Mouse (Mus musculus): ENCODE results near the gene Atrn.

Atrn gene

GRCm38 (mm10) chr2:130905751-130906583 lies at the start of gene Atrn, which contains the start of gene 4930402H24Rik:
Gene Atrn (plus strand): TSS chr2:130906495.
Gene 4930402H24Rik (minus strand): TSS chr2:130906406.
- peak; percentile 99 for DNase-seq

DNA sequence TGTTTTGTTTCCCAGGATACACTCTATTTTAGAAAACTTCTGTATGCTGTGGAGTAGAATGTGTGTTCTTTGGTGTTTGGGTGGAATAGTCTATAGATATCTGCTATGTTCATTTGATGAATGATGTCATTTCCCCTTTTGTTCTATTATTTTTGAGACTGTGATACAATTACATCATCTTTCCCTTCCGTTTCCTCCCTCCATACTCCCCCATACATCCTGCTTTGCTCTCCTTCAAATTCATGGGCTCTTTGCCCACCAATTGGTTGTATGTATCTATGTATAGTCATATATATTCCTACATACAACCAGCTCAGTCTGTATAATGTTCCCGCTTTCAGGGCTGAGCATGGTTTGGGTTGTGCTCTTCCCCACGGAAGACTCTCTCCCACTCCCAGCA lies 44.2 kb upstream of the Atrn start:
- DNase-seq: no peak

- no peak for DNase-seq
Measured at GRCm38 (mm10) chr2:130870916-130871315, 35.4 kb upstream of the Atrn start.

DNA sequence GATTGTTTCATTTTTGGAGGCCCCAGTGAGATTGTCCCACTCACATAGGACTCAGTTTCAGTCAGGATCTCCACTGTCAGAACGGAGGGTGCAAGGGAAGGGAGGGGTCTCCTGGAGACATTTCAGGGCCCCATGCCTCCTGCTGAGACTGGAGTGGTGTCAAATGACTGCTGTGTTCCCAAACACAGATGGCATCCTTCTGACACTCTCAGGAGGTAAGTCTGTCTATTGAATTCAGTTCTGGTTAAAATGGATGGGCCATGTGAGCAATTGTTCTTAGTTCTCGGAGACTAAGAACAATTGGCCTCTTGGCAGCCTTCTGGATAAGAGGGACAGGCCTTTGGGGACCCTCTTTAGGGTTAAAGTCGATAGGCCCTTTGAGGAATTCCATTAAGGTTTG lies 28.9 kb upstream of the Atrn start:
- peak; percentile 19 to 35 for DNase-seq

DNA sequence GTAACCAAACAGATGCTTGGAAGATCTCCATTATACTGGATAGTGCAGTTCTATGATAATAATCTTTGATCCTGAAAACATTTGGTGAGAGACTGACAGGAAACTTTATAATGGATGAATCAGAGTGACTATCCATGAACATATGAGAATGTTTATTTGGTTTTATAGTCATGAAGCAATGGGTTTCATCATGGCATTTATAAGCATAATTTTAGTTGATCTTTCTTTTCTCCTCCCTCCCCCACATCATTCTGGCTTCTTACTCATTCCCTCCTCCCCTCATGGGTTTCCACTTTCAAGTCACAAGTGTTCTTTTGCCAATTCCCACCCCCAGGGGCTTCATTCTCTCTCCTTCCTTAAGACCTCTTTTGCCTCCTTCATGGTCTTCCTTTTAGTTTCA lies 19.3 kb upstream of the Atrn start:
- no peak for DNase-seq

DNA sequence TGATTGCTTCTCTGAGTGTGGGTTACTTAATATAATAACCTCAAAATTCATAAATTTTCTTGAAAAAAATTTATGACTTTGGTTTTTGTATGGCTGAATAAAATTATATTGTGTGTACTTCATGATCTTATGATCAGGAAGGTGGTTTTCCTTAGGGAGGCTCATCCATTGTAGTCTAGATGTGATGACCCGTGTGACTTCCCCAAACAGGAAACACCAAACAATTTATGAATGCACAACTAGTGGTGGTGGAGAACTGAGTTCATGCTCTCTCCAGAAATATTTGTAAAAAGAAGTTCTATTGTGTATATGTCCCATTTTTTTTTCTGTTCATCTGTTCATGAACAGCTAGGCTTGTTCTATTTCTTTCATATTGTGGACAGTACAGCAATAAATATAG lies 18.8 kb upstream of the Atrn start:
- DNase-seq: no peak

DNA sequence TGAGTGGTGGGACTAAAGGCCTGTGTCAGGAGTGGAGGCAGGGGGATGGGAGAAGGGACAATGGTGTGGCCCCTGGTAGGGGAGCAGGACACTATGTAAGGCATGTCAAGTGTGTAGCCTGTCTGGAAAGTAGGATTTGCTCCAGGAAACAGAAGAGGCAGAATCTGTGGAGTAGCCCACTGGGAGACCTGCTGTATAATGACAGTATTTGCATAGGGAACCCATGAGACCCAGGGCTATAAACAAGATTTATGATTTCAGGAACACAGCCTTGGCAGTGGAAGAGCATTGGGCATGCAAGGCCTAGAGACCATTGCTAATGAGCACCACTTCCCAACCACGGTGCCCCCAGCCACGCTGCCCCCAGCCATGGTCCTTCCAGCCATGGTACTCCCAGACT lies 9.4 kb upstream of the Atrn start:
- DNase-seq: no peak

DNA sequence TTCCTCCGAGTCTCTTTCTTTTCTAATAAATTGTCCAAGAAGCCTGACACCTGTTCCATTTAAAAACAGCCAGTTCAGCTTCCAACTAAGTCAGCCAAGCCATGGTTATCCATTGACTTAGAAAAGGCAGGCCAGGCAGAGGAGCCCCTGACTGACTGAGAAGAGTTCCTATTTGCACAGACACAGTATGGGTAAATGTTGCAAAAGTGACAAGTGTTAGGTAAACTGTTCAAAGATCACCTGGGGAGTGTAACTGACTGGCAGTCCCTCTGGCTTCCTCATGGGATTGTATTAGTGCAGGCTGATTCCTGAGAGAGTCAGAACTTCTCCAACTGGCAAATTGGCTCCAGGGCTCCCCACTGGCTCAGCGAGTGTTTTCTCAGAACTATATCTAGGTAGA lies 8.4 kb upstream of the Atrn start:
- no peak for DNase-seq

- DNase-seq: no peak
Measured at GRCm38 (mm10) chr2:130898783-130899182, 7.5 kb upstream of the Atrn start.

DNA sequence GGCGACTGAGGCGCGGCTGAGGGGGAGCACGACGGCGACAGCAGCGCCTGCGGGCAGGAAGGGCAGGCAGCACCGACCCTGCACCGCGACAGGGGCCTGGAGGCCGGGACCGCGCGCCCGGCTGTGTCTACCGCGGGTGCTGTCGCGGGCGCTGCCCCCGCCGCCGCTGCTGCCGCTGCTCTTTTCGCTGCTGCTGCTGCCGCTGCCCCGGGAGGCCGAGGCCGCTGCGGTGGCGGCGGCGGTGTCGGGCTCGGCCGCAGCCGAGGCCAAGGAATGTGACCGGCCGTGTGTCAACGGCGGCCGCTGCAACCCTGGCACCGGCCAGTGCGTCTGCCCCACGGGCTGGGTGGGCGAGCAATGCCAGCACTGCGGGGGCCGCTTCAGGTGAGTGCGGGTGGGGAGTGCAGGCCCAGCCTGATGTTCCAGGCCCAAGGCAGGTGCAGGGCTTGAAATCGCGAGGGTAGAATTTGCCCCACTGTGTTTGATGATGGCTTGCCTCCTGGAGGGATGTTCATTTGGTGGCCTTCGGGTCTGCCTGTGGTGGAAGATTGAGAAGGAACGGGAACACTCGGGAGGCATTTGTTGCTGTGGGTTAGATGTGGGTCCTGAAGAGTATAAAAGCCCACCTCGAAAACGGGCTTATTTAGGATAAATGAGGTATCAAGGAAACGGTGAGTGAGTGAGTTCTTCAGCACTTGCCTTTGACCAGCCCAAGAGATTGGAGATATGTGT lies 455 bp downstream of the Atrn start:
- peak; percentile 71 for DNase-seq

DNA sequence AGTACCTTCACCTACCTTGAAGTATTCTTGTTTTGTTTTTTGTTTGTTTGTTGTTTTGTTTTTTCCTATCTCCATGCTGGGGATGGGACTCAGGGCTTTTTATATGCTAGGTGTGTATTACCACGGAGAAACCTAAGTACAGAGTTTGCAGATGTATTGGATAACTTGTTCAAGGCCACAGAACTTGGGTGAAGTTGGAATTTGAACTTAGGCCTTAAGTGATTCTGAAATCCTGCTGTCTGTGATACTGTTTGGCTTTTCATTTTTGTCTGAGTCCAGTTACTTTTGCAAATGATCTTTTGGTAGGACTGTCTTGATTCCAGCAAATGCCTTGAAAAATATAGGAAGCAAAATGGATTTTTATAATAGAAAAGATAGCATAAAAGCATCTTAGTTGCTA lies 5.4 kb downstream of the Atrn start:
- no peak for DNase-seq

DNA sequence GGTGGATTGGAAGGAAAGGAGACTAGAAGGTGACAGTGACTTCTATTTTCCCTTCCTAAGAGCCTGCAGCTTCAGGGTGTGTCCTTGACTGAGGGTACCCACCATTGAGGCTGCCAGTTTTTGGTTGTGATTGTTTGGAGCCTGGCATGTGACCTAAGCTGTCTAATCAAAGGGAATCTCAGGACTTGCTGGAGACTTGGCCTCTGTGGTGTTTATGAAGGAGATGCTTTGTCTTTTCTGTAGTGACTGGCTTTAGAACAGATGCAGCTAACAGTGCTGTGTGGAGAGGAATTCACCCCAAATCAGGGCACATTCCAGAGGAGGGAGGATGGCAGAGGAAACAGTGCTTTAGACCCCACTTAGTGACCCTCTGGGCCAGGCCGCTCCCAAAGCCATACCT lies 8.6 kb downstream of the Atrn start:
- DNase-seq: no peak

- DNase-seq: no peak
Measured at GRCm38 (mm10) chr2:130916521-130917147, 10.3 kb downstream of the Atrn start.

DNA sequence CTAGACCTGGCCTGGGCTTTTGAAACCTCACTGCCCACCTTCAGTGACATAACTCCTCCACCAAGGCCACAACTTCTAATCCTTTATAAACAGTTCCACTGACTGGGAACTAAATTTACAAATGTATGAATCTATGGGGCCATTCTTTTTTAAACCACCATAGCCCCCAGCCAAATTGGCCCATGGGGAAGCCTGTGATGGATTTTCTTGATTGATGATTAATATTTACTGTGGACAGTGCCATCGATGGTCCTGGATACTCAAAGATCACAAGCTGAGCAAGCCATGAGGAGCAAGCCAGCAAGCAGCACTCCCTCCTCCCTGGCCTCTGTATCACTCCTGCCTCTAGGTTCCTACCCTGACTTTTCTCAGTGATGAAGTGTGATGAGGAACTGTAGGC lies 11.4 kb downstream of the Atrn start:
- DNase-seq: no peak

GRCm38 (mm10) chr2:130919062-130919593 lies 12.8 kb downstream of the Atrn start:
- no peak for DNase-seq

GRCm38 (mm10) chr2:130924950-130925349 lies 18.7 kb downstream of the Atrn start:
- no peak for DNase-seq

- DNase-seq: no peak
Measured at GRCm38 (mm10) chr2:130928031-130928430, 21.7 kb downstream of the Atrn start.

- no peak for DNase-seq
Measured at GRCm38 (mm10) chr2:130928530-130928929, 22.2 kb downstream of the Atrn start.

DNA sequence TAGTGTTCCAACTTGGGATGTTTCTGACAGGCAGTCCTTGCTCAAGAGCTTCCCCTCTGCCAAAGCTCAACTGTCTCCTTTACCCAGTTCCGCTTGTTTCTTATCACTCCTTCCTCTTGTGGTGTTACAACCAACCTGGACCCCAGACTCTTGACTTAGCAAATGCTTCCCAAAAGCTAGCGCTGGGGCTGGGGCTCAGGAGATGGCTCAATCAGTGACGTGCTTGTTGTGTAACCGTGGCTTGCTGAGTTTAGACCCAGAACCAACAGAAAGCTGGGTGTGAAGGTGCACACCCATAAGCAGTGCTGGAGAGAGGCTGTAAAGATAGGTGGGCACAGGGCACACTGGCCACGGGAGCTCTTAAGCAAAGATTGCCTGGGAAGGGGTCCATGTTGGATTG lies 23.7 kb downstream of the Atrn start:
- no peak for DNase-seq

- DNase-seq: no peak
Measured at GRCm38 (mm10) chr2:130932865-130933264, 26.6 kb downstream of the Atrn start.

DNA sequence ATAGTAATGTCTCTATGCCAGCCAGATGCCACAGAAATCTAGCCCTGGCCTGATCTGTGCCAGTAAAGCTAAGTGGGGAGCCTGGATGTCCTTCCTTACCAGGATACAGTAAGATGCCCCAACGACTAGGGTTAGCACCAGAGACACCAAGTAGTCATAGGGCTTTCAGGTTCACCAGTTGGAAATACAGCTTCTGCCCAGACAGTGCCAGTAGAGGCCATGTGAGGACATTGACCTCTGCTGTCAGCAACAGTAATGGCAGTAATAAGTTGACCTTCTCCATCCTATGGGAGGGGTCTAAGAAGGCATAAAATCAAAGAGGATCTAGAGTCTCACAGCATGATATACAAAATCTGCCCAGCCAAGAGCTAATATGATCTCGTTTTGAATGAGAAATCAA lies 43.5 kb downstream of the Atrn start:
- no peak for DNase-seq

GRCm38 (mm10) chr2:130950548-130950947 lies 44.3 kb downstream of the Atrn start:
- DNase-seq: peak; percentile 94 to 95

DNA sequence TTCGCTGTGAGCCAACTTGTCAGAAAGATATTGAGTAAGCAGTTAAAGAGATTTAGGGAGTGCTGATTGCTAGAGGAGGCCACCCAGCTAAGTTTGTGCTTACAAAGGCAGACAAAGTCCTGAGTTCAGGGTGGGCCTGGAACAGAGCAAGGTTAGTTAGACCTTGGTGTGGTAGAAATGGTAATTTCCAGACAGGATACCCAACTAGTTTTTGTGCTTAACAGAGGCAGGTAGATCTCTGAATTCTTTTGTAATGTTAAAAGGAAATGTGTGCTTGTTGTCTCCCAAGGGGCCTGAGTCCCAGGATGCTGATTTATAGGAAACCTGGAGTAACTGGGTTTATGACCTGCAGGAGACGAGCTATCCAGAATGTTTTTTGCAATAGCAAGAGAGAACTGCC lies 52.6 kb downstream of the Atrn start:
- DNase-seq: no peak

All from cerebellum, postnatal 10 days (tissue).